Mouse (Mus musculus): Measurements from ENCODE around the gene Syne1.

DNA sequence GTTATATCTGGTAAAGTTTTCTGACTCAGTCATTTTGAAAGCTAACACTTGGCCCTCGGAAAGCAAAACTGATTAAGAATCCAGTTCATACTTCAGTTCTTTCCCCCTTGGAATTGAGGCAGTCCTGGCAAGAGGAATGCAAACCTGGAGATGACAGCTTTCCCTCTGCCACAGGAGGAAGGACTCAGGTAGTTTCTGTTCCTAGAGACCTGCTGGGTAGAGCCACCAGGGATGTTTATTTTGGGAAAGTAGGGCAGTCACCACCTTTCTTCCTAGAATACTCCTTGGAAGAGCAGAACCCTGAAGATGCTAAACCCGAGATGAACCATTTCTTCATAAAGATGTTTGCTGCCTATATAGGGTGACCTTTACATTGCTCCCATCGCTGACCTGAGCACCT, 383.8 kb downstream of the Syne1 start:
- TF ChIP-seq HCFC1 (IDR thresholded peaks at IDR 0.05; ENCODE audit: low read depth, low read length) (no peak), CTCF (IDR thresholded peaks at IDR 0.05 in 2 of 3, conservative IDR thresholded peaks at IDR 0.05 in 1 of 3; ENCODE audit: control insufficient read depth in 1 of 3, insufficient read depth in 1 of 3, low read depth in 2 of 3, low read length in 3 of 3, poor library complexity in 1 of 3, severe bottlenecking in 1 of 3) (no peak), GABPA (IDR thresholded peaks at IDR 0.05; ENCODE audit: low read depth, low read length) (no peak), TAL1 (IDR thresholded peaks at IDR 0.05; ENCODE audit: low read length) (no peak), EP300 (IDR thresholded peaks at IDR 0.05; ENCODE audit: low read depth in 1 of 2, low read length in 2 of 2) (no peak), USF1 (IDR thresholded peaks at IDR 0.05; ENCODE audit: low read depth, low read length) (no peak), GATA1 (IDR thresholded peaks at IDR 0.05; ENCODE audit: low read depth, low read length) (no peak), ELF1 (IDR thresholded peaks at IDR 0.05; ENCODE audit: low read depth, low read length) (no peak), POLR2AphosphoS2 (IDR thresholded peaks at IDR 0.05; ENCODE audit: low read length) (no peak), MAX (IDR thresholded peaks at IDR 0.05; ENCODE audit: low read length) (no peak), POLR2A (IDR thresholded peaks at IDR 0.05; ENCODE audit: control insufficient read depth in 1 of 2, insufficient read depth in 1 of 2, low read depth in 1 of 2, low read length in 2 of 2, poor library complexity in 1 of 2) (no peak)

All from MEL (cell line).